Mouse (Mus musculus) heart, embryonic 10.5 days (tissue): ENCODE results near the gene Zfp426. TPM values are rescaled to one million over a fixed set of nuclear protein-coding genes. Genes with fewer than 3 reads are reported as not detected.
A peak's percentile ranks its signal among the peaks of the same experiment; 100 is the strongest.

Source experiments
- DNase-seq: peaks from one replicate; pipeline ENCODE4 v3.0.0-alpha.2; 2017; ENCODE audit warnings: low spot score
- H3K27ac ChIP-seq: fragments of 300-500 bp; sonication (generic); 2 replicates; pipeline ENCODE4 v1.5.1; 2016; ENCODE audit warnings: mild to moderate bottlenecking
- H3K27me3 ChIP-seq: fragments of 300-500 bp; sonication (generic); 2 replicates; pipeline ENCODE4 v1.6.1; 2016; ENCODE audit warnings: mild to moderate bottlenecking; ENCODE audit not compliant: poor library complexity, insufficient read depth, severe bottlenecking
- H3K36me3 ChIP-seq: fragments of 300-500 bp; sonication (generic); 2 replicates; pipeline ENCODE4 v1.6.1; 2016; ENCODE audit warnings: mild to moderate bottlenecking, moderate library complexity
- H3K4me1 ChIP-seq: fragments of 300-500 bp; sonication (generic); 2 replicates; pipeline ENCODE4 v1.6.1; 2016; ENCODE audit warnings: mild to moderate bottlenecking
- H3K4me3 ChIP-seq: fragments of 300-500 bp; sonication (generic); 2 replicates; pipeline ENCODE4 v1.5.1; 2016; ENCODE audit warnings: mild to moderate bottlenecking, moderate library complexity
- H3K9me3 ChIP-seq: fragments of 300-500 bp; sonication (generic); 2 replicates; pipeline ENCODE4 v1.6.1; 2016; ENCODE audit warnings: mild to moderate bottlenecking, moderate library complexity
- WGBS: fragments of 180-500 bp; shearing (Covaris S2); methylation state at CpG from one replicate; pipeline ENCODE4 v1.1.7; 2016; 5-methylcytosine and 5-hydroxymethylcytosine counted together
- polyA plus RNA-seq: library from polyadenylated mRNA; unstranded; fragments of >200 nt; fragmentation: Nextera tagmentation; extraction: Ambion mirVana; gene quantifications from 2 replicates; pipeline ENCODE4 v1.2.1, GENCODE M21; 2016

Zfp426 gene
- polyA plus RNA-seq, 1 experiment from 2014 or later = 15.7 TPM

- no peak for DNase-seq
- Histone ChIP-seq H3K9me3 (no peaks in the 10 kb centered on the region), H3K27ac (no peak overlapping the region), H3K27me3 (no peaks in the 10 kb centered on the region), H3K4me3 (no peak overlapping the region), H3K4me1 (no peaks in the 10 kb centered on the region), H3K36me3 (peaks cover 65% of the 10 kb centered on the region)
- 76% methylated on average over 3 of the region's 3 CpGs for WGBS
These were observed 17.1 kb upstream of the Zfp426 start for GRCm38 (mm10) chr9:20509676-20510075.

GRCm38 (mm10) chr9:20504801-20505200, 12.3 kb upstream of the Zfp426 start:
- H3K36me3 ChIP-seq = peaks cover 88% of the 10 kb centered on the region

GRCm38 (mm10) chr9:20493281-20493680, 735 bp upstream of the Zfp426 start:
- Histone ChIP-seq H3K36me3 (peaks cover 35% of the 10 kb centered on the region), H3K9me3 (no peaks in the 10 kb centered on the region), H3K27ac (peak overlapping the region; percentile 98), H3K27me3 (no peaks in the 10 kb centered on the region), H3K4me1 (peaks cover 12% of the 10 kb centered on the region), H3K4me3 (peak overlapping the region; percentile 93)
- WGBS = 10% methylated on average over 9 of the region's 9 CpGs
- DNase-seq = peak; percentile 64

More at GRCm38 (mm10) chr9:20504801-20505200, 12.3 kb upstream of the Zfp426 start:
- no peaks in the 10 kb centered on the region for H3K9me3 ChIP-seq
- no peak overlapping the region for H3K4me3 ChIP-seq
- 90% methylated on average over 5 of the region's 5 CpGs for WGBS
- H3K27ac ChIP-seq = no peak overlapping the region
- DNase-seq = peak; percentile 43
- no peaks in the 10 kb centered on the region for H3K27me3 ChIP-seq
- no peaks in the 10 kb centered on the region for H3K4me1 ChIP-seq

GRCm38 (mm10) chr9:20491858-20492526, 554 bp downstream of the Zfp426 start:
- Histone ChIP-seq H3K27ac (peak overlapping the region; percentile 98), H3K9me3 (no peaks in the 10 kb centered on the region), H3K36me3 (peaks cover 23% of the 10 kb centered on the region), H3K27me3 (no peaks in the 10 kb centered on the region), H3K4me3 (peak overlapping the region; percentile 93), H3K4me1 (peaks cover 12% of the 10 kb centered on the region)
- DNase-seq = no peak
- WGBS = 11% methylated on average over 20 of the region's 20 CpGs

GRCm38 (mm10) chr9:20489536-20489935, 3.0 kb downstream of the Zfp426 start:
- Histone ChIP-seq H3K9me3 (no peaks in the 10 kb centered on the region), H3K4me3 (no peak overlapping the region), H3K27me3 (no peaks in the 10 kb centered on the region), H3K27ac (no peak overlapping the region), H3K4me1 (peaks cover 12% of the 10 kb centered on the region), H3K36me3 (peaks cover 27% of the 10 kb centered on the region)
- WGBS = 94% methylated on average over 5 of the region's 5 CpGs
- DNase-seq = peak; percentile 10

GRCm38 (mm10) chr9:20479396-20479795, 13.2 kb downstream of the Zfp426 start:
- WGBS = 93% methylated on average over 5 of the region's 5 CpGs
- no peak overlapping the region for H3K27ac ChIP-seq
- H3K4me3 ChIP-seq = no peak overlapping the region
- no peaks in the 10 kb centered on the region for H3K4me1 ChIP-seq
- H3K9me3 ChIP-seq = no peaks in the 10 kb centered on the region
- H3K36me3 ChIP-seq = peaks cover 67% of the 10 kb centered on the region
- H3K27me3 ChIP-seq = no peaks in the 10 kb centered on the region
- no peak for DNase-seq

GRCm38 (mm10) chr9:20476632-20477031, 15.9 kb downstream of the Zfp426 start:
- no peak for DNase-seq
- WGBS = 96% methylated on average over 1 of the region's 1 CpGs
- peaks cover 77% of the 10 kb centered on the region for H3K36me3 ChIP-seq

GRCm38 (mm10) chr9:20466761-20467442, 25.6 kb downstream of the Zfp426 start:
- Histone ChIP-seq H3K36me3 (peaks cover 33% of the 10 kb centered on the region), H3K27ac (no peak overlapping the region), H3K27me3 (0 out of 2 replicates have a peak, but pooled peaks cover 3% of the 10 kb centered on the region), H3K4me3 (no peak overlapping the region), H3K4me1 (no peaks in the 10 kb centered on the region), H3K9me3 (peaks cover 25% of the 10 kb centered on the region)
- WGBS = 53% methylated on average over 7 of the region's 7 CpGs
- no peak for DNase-seq

More at GRCm38 (mm10) chr9:20476632-20477031, 15.9 kb downstream of the Zfp426 start:
- Histone ChIP-seq H3K4me1 (no peaks in the 10 kb centered on the region), H3K9me3 (no peaks in the 10 kb centered on the region), H3K27me3 (no peaks in the 10 kb centered on the region), H3K4me3 (no peak overlapping the region), H3K27ac (no peak overlapping the region)

- DNase-seq = peak; percentile 94
- H3K27me3 ChIP-seq = 0 out of 2 replicates have a peak, but pooled peaks cover 3% of the 10 kb centered on the region
- no peaks in the 10 kb centered on the region for H3K9me3 ChIP-seq
- H3K4me3 ChIP-seq = peak within 1 kb of the TSS; percentile 86
- WGBS = under 1% methylated on average over 48 of the region's 48 CpGs
- peaks cover 28% of the 10 kb centered on the region for H3K36me3 ChIP-seq
- peaks cover 12% of the 10 kb centered on the region for H3K4me1 ChIP-seq
- H3K27ac ChIP-seq = peak within 1 kb of the TSS; percentile 91
These were observed 32.9 kb downstream of the Zfp426 start, which contains the start of gene Zfp26 for GRCm38 (mm10) chr9:20459377-20460317. Gene Zfp26 (minus strand): TSS chr9:20460162.

GRCm38 (mm10) chr9:20453647-20454046, 38.9 kb downstream of the Zfp426 start:
- Histone ChIP-seq H3K27ac (no peak overlapping the region), H3K36me3 (peaks cover 59% of the 10 kb centered on the region), H3K4me3 (no peak overlapping the region), H3K27me3 (no peaks in the 10 kb centered on the region), H3K4me1 (peaks cover 9% of the 10 kb centered on the region), H3K9me3 (no peaks in the 10 kb centered on the region)
- 86% methylated on average over 4 of the region's 4 CpGs for WGBS
- DNase-seq = no peak

GRCm38 (mm10) chr9:20451493-20451892, 41.1 kb downstream of the Zfp426 start:
- Histone ChIP-seq H3K27ac (no peak overlapping the region), H3K9me3 (no peaks in the 10 kb centered on the region), H3K27me3 (no peaks in the 10 kb centered on the region), H3K4me3 (no peak overlapping the region), H3K36me3 (peaks cover 59% of the 10 kb centered on the region), H3K4me1 (0 out of 2 replicates have a peak, but pooled peaks cover 2% of the 10 kb centered on the region)
- no peak for DNase-seq
- WGBS = 92% methylated on average over 1 of the region's 1 CpGs

GRCm38 (mm10) chr9:20443183-20443783, 49.3 kb downstream of the Zfp426 start:
- no peak for DNase-seq
- no peaks in the 10 kb centered on the region for H3K27me3 ChIP-seq
- no peak overlapping the region for H3K4me3 ChIP-seq
- no peak overlapping the region for H3K27ac ChIP-seq
- H3K9me3 ChIP-seq = peaks cover 4% of the 10 kb centered on the region; the same call in 1 of the 2 replicates
- no peaks in the 10 kb centered on the region for H3K4me1 ChIP-seq
- peaks cover 92% of the 10 kb centered on the region for H3K36me3 ChIP-seq
- WGBS = 88% methylated on average over 4 of the region's 4 CpGs
